Mouse (Mus musculus) right cerebral cortex, adult 2 months (tissue): Measurements from ENCODE around the gene Cdhr3.
"Not testable (repeated sequence)": the region's sequence is repeated elsewhere in the genome, so short reads cannot be mapped to it uniquely, and the experiment has no call there.

Experiments
- DNase-seq, 2 experiments: peaks; one replicate each; pipeline ENCODE4 v3.0.0; 2021 to 2022; ENCODE audit warnings: low spot score in 2 of 2

The Cdhr3 gene

GRCm38 (mm10) chr12:33005858-33006257 is 86.8 kb downstream of the Cdhr3 start:
- no peak for DNase-seq

GRCm38 (mm10) chr12:33003339-33003965 is 89.2 kb downstream of the Cdhr3 start:
- no peak for DNase-seq

GRCm38 (mm10) chr12:33000402-33000801 is 92.3 kb downstream of the Cdhr3 start:
- no peak for DNase-seq

DNA sequence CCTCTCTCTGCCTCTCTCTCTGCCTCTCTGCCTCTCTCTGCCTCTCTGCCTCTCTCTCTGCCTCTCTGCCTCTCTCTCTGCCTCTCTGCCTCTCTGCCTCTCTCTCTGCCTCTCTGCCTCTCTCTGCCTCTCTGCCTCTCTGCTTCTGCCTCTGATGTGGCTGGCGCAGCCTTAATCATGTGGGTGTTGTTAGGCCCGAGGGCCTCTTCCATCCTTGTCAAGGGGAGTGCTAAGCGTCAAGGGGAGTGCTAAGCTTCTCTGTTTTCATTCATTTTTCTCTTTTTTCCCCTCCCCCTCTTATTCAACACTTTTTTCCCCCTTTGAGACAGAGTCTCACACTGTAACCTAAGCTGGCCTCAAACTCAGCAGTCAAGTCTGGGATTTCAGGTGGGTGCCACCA is 92.9 kb downstream of the Cdhr3 start:
- not testable (repeated sequence) for DNase-seq

DNA sequence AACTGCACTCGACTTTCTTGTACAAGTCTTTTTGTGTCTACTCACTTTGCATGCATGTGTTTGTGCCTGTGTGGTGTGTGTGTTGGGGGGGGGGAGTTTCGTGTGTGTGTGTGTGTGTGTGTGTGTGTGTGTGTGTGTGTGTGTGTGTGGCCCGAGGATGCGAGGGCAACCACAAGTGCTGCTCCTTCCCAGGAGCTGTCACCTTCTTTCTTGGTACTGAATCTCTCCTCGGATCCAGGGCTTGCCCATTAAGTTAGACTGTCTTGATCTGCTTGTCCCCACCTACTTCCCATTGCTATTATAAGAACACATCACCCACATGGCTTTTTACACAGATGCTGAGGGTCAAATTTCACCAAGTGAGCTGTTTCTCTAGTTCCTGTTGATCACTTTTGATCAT is 93.9 kb downstream of the Cdhr3 start:
- DNase-seq = no peak

GRCm38 (mm10) chr12:32995081-32995834 is 97.4 kb downstream of the Cdhr3 start:
- DNase-seq = no peak

DNA sequence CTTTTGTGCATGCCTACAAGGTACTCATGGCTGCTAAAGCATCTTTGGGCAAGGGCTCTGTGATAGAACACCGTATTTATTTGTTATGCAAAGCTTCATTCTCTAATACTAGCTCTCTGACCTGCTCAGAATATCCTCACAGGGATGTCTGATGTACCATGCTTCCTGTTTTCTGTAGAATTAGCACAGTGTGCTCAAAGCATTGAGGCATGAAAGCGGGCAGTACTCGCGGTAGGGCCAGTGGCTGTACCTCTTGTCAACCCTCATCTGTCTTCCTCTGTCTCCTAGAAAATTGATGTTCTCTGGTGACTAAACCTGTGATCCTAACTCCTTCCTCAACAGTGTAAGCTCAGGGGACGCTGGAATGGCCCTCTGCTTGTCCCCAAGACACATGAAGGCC is 98.6 kb downstream of the Cdhr3 start:
- no peak for DNase-seq

GRCm38 (mm10) chr12:32989731-32990130 is 102.9 kb downstream of the Cdhr3 start:
- peak; percentile 37 to 43 for DNase-seq

DNA sequence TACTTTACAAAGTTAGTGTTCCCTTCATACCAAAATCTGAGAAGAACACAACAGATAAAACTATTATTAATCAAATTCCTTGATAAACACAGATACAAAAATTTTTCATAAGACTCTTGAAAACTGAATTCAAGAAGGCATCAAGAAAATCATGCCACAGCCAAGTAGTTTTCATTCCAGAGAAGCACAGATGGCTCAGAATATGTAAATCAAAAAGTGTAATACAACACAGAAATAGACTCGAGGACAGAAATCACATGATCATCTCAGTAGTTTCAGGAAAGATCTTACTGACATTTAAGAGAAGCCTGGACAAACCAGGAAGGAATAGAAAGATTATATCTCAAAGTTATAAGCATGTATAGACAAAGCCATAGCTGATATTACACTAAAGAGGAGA is 106.4 kb downstream of the Cdhr3 start:
- no peak for DNase-seq
